Mouse (Mus musculus) myocyte (in vitro differentiated cells): ENCODE data around the gene Slc13a3. TPM values are rescaled to one million over a fixed set of nuclear protein-coding genes. Genes with fewer than 3 reads are reported as not detected.

Source experiments
- H3K27me3 ChIP-seq: one replicate; pipeline ENCODE4 v1.6.1; 2011; ENCODE audit not compliant: control insufficient read depth, insufficient read depth, insufficient read length
- H3K36me3 ChIP-seq: one replicate; pipeline ENCODE4 v1.6.1; 2011; ENCODE audit not compliant: control insufficient read depth, insufficient read depth
- H3K4me2 ChIP-seq: one replicate; pipeline ENCODE4 v1.6.1; 2011; ENCODE audit warnings: low read depth, control low read depth
- H3K4me3 ChIP-seq: one replicate; pipeline ENCODE4 v1.5.1; 2011; ENCODE audit warnings: mild to moderate bottlenecking, control low read depth, moderate library complexity
- H3K79me2 ChIP-seq: one replicate; pipeline ENCODE4 v1.6.1; 2011; ENCODE audit not compliant: control insufficient read depth, insufficient read depth
- H3ac ChIP-seq: one replicate; pipeline ENCODE4 v1.6.1; 2011; ENCODE audit not compliant: control insufficient read depth, insufficient read length
- CEBPB ChIP-seq: IDR thresholded peaks from 2 replicates; pipeline ENCODE4 v1.6.1; 2011; ENCODE audit warnings: mild to moderate bottlenecking, moderate library complexity; ENCODE audit not compliant: poor library complexity, insufficient read depth, severe bottlenecking
- E2F4 ChIP-seq: IDR thresholded peaks from one replicate; pipeline ENCODE4 v1.6.1; 2011; ENCODE audit warnings: mild to moderate bottlenecking, control low read depth, moderate library complexity; ENCODE audit not compliant: insufficient read depth
- MAX ChIP-seq: IDR thresholded peaks from one replicate; pipeline ENCODE4 v1.6.1; 2011; ENCODE audit warnings: low read depth, mild to moderate bottlenecking, control low read depth
- MYOD1 ChIP-seq, 3 experiments: IDR thresholded peaks; one replicate each; pipeline ENCODE4 v1.6.1; 2011; ENCODE audit warnings: control low read depth in 2 of 3, low read depth in 2 of 3, mild to moderate bottlenecking in 2 of 3, moderate library complexity in 1 of 3; ENCODE audit not compliant: insufficient read length in 2 of 3, control insufficient read depth in 1 of 3
- MYOG ChIP-seq, 3 experiments: IDR thresholded peaks; one replicate each; pipeline ENCODE4 v1.6.1; 2011; ENCODE audit warnings: control low read depth in 2 of 3, low read depth in 2 of 3, mild to moderate bottlenecking in 2 of 3; ENCODE audit not compliant: insufficient read length in 2 of 3, control insufficient read depth in 1 of 3, insufficient read depth in 1 of 3
- POLR2A ChIP-seq: IDR thresholded peaks from one replicate; pipeline ENCODE4 v1.6.1; 2011; ENCODE audit warnings: low read depth, mild to moderate bottlenecking, control low read depth, moderate library complexity; ENCODE audit not compliant: insufficient read length
- POLR2AphosphoS2 ChIP-seq: IDR thresholded peaks from one replicate; pipeline ENCODE4 v1.6.1; 2011; ENCODE audit warnings: low read depth, control low read depth; ENCODE audit not compliant: insufficient read length
- REST ChIP-seq: IDR thresholded peaks from one replicate; pipeline ENCODE4 v1.6.1; 2011; ENCODE audit warnings: mild to moderate bottlenecking, control low read depth, moderate library complexity; ENCODE audit not compliant: insufficient read depth, insufficient read length
- SRF ChIP-seq: IDR thresholded peaks from one replicate; pipeline ENCODE4 v1.6.1; 2011; ENCODE audit warnings: low read depth; ENCODE audit not compliant: control insufficient read depth, insufficient read length
- TCF12 ChIP-seq: IDR thresholded peaks from one replicate; pipeline ENCODE4 v1.6.1; 2011; ENCODE audit warnings: mild to moderate bottlenecking, control low read depth; ENCODE audit not compliant: poor library complexity, insufficient read depth, severe bottlenecking
- TCF3 ChIP-seq: IDR thresholded peaks from one replicate; pipeline ENCODE4 v1.6.1; 2011; ENCODE audit warnings: low read depth, control low read depth; ENCODE audit not compliant: insufficient read length
- USF1 ChIP-seq: IDR thresholded peaks from one replicate; pipeline ENCODE4 v1.6.1; 2011; ENCODE audit warnings: low read depth, mild to moderate bottlenecking, control low read depth, moderate library complexity
- polyA plus RNA-seq: library from polyadenylated mRNA; unstranded; fragments of >200 nt; fragmentation: generic; extraction: Trizol; gene quantifications from one replicate; pipeline ENCODE4 v1.2.1, GENCODE M21; 2012; ENCODE audit warnings: missing spikeins

Slc13a3 gene
- polyA plus RNA-seq, 1 experiment: 0.04 TPM

- H3K4me3 ChIP-seq: no peak overlapping the region
- H3K4me2 ChIP-seq: peak overlapping the region; percentile 30
- H3K79me2 ChIP-seq: no peaks in the 10 kb centered on the region
- H3K36me3 ChIP-seq: no peaks in the 10 kb centered on the region
- no peak overlapping the region for H3ac ChIP-seq
- TF ChIP-seq USF1: no peak
- no peak for TF ChIP-seq POLR2AphosphoS2
- TF ChIP-seq MYOG (IDR thresholded peaks at IDR 0.05; ENCODE audit: control insufficient read depth in 1 of 3, insufficient read depth in 1 of 3, insufficient read length in 2 of 3, low read depth in 2 of 3): no peak
- TF ChIP-seq CEBPB: no peak
- no peak for TF ChIP-seq TCF12
- no peak for TF ChIP-seq REST
- no peak for TF ChIP-seq MAX
- no peak for TF ChIP-seq TCF3
- TF ChIP-seq MYOD1 (IDR thresholded peaks at IDR 0.05; ENCODE audit: control insufficient read depth in 1 of 3, insufficient read length in 2 of 3, low read depth in 2 of 3): no peak
- TF ChIP-seq POLR2A: no peak
- TF ChIP-seq SRF: no peak
- TF ChIP-seq E2F4: no peak
- no peaks in the 10 kb centered on the region for H3K27me3 ChIP-seq
Measured at GRCm38 (mm10) chr2:165404951-165405350, 68.1 kb downstream of the Slc13a3 start.

GRCm38 (mm10) chr2:165398164-165398785, 74.8 kb downstream of the Slc13a3 start:
- H3K27me3 ChIP-seq: no peaks in the 10 kb centered on the region
- H3ac ChIP-seq: no peak overlapping the region
- no peak overlapping the region for H3K4me3 ChIP-seq
- no peaks in the 10 kb centered on the region for H3K79me2 ChIP-seq
- no peak for TF ChIP-seq TCF3
- TF ChIP-seq MYOG (IDR thresholded peaks at IDR 0.05; ENCODE audit: control insufficient read depth in 1 of 3, insufficient read depth in 1 of 3, insufficient read length in 2 of 3, low read depth in 2 of 3): no peak
- TF ChIP-seq POLR2AphosphoS2: no peak
- TF ChIP-seq USF1: no peak
- no peak for TF ChIP-seq REST
- TF ChIP-seq MYOD1 (IDR thresholded peaks at IDR 0.05; ENCODE audit: control insufficient read depth in 1 of 3, insufficient read length in 2 of 3, low read depth in 2 of 3): no peak
- no peak for TF ChIP-seq MAX
- TF ChIP-seq TCF12: no peak
- no peak for TF ChIP-seq POLR2A
- no peak for TF ChIP-seq CEBPB
- no peak for TF ChIP-seq SRF
- TF ChIP-seq E2F4: no peak
- no peak overlapping the region for H3K4me2 ChIP-seq
- no peaks in the 10 kb centered on the region for H3K36me3 ChIP-seq

GRCm38 (mm10) chr2:165397502-165398163, 75.4 kb downstream of the Slc13a3 start:
- H3K4me2 ChIP-seq: no peak overlapping the region

DNA sequence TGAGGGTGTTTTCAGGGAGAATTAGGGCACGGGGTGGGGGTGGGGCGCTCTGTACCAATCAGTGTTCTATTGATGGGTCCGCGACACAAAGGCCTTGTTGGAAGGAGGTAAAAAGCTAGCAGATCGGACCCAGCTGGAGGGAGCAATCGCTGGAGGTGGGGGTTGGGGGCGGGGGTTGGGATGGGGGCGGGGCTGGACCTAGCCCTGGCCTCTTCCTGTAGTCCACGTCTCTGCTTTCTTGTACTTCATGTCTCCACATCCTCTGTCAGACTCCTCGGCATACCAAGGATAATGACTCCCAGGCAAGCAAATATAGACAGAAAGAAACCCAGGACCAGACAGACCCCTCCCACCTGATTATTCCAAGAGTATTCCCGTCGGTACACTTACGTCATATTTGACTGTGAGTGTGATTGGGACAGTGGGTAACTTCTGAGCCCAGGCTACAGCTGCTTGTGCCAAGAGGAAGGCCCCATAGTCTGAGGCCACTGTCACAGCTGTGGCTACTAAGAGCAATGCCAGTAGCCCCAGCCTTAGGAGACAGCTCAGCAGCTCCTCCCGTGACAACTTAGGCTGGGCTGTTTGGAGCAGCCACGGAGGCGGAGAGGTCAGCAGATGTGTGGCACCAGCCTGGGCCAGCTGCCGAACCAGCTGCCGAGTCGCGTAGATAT, 76.1 kb downstream of the Slc13a3 start:
- Histone ChIP-seq H3K27me3 (no peaks in the 10 kb centered on the region), H3K36me3 (no peaks in the 10 kb centered on the region), H3K4me3 (no peak overlapping the region), H3ac (no peak overlapping the region), H3K79me2 (no peaks in the 10 kb centered on the region), H3K4me2 (no peak overlapping the region)
- peak in 1 of 3 experiments; percentile 11 for TF ChIP-seq MYOG (IDR thresholded peaks at IDR 0.05; ENCODE audit: control insufficient read depth in 1 of 3, insufficient read depth in 1 of 3, insufficient read length in 2 of 3, low read depth in 2 of 3)
- no peak for TF ChIP-seq POLR2A
- no peak for TF ChIP-seq TCF12
- TF ChIP-seq MYOD1 (IDR thresholded peaks at IDR 0.05; ENCODE audit: control insufficient read depth in 1 of 3, insufficient read length in 2 of 3, low read depth in 2 of 3): peak in 2 of 3 experiments; percentile 18 to 52
- no peak for TF ChIP-seq E2F4

More at GRCm38 (mm10) chr2:165397502-165398163, 75.4 kb downstream of the Slc13a3 start:
- Histone ChIP-seq H3ac (no peak overlapping the region), H3K4me3 (no peak overlapping the region), H3K79me2 (no peaks in the 10 kb centered on the region), H3K36me3 (no peaks in the 10 kb centered on the region), H3K27me3 (no peaks in the 10 kb centered on the region)
- TF ChIP-seq REST (no peak), USF1 (no peak), POLR2A (no peak), CEBPB (no peak), SRF (no peak), POLR2AphosphoS2 (no peak), E2F4 (no peak), MYOG (IDR thresholded peaks at IDR 0.05; ENCODE audit: control insufficient read depth in 1 of 3, insufficient read depth in 1 of 3, insufficient read length in 2 of 3, low read depth in 2 of 3) (no peak)
